Mouse (Mus musculus) forebrain, embryonic 11.5 days (tissue): Measurements from ENCODE around the gene Galr3. TPM values are rescaled to one million over a fixed set of nuclear protein-coding genes. Genes with fewer than 3 reads are reported as not detected.

Experiments
- ATAC-seq: fragments of 200-750 bp; cut with Nextera tagmentation; replicated peaks from 2 replicates; pipeline ENCODE4 v1.8.0; 2017; ENCODE audit warnings: moderate TSS enrichment; ENCODE audit not compliant: low FRiP score
- DNase-seq: peaks from one replicate; pipeline ENCODE4 v3.0.0-alpha.2; 2017; ENCODE audit warnings: low spot score
- H3K27ac ChIP-seq: fragments of 300-500 bp; sonication (generic); 2 replicates; pipeline ENCODE4 v1.5.1; 2014; ENCODE audit warnings: low read depth, low read length
- H3K27me3 ChIP-seq: fragments of 300-500 bp; sonication (generic); 2 replicates; pipeline ENCODE4 v1.6.1; 2014; ENCODE audit warnings: mild to moderate bottlenecking, low read length, mixed read lengths; ENCODE audit not compliant: control insufficient read depth, insufficient read depth
- H3K36me3 ChIP-seq: fragments of 300-500 bp; sonication (generic); 2 replicates; pipeline ENCODE4 v1.6.1; 2014; ENCODE audit warnings: mild to moderate bottlenecking, low read length, moderate library complexity, mixed read lengths; ENCODE audit not compliant: control insufficient read depth, insufficient read depth
- H3K4me1 ChIP-seq: fragments of 300-500 bp; sonication (generic); replicated peaks from 2 replicates; pipeline ENCODE4 v1.6.1; 2014; ENCODE audit warnings: low read length, mixed read lengths; ENCODE audit not compliant: control insufficient read depth, insufficient read depth
- H3K4me2 ChIP-seq: fragments of 300-500 bp; sonication (generic); 2 replicates; pipeline ENCODE4 v1.6.1; 2014; ENCODE audit warnings: low read depth, mild to moderate bottlenecking, low read length, moderate library complexity, mixed read lengths; ENCODE audit not compliant: severe bottlenecking
- H3K4me3 ChIP-seq: fragments of 300-500 bp; sonication (generic); 2 replicates; pipeline ENCODE4 v1.5.1; 2014; ENCODE audit warnings: low read depth, low read length
- H3K9ac ChIP-seq: fragments of 300-500 bp; sonication (generic); 2 replicates; pipeline ENCODE4 v1.6.1; 2014; ENCODE audit warnings: low read length
- H3K9me3 ChIP-seq: fragments of 300-500 bp; sonication (generic); 2 replicates; pipeline ENCODE4 v1.6.1; 2016; ENCODE audit warnings: low read length, mixed read lengths; ENCODE audit not compliant: control insufficient read depth
- WGBS: fragments of 180-500 bp; shearing (Covaris S2); extraction: QIAGEN DNeasy Blood & Tissue Kit; methylation state at CpG from one replicate; pipeline ENCODE4 v1.1.7; 2014; 5-methylcytosine and 5-hydroxymethylcytosine counted together
- polyA plus RNA-seq: library from polyadenylated mRNA; unstranded; fragments of >200 nt; fragmentation: Nextera tagmentation; extraction: Ambion mirVana; gene quantifications from 2 replicates; pipeline ENCODE4 v1.2.1, GENCODE M21; 2014

The Galr3 gene
- polyA plus RNA-seq, 1 experiment from 2014 or later = not detected

- 0 out of 2 replicates have a peak overlapping the region, but pooled peaks have one; percentile 10 for H3K4me3 ChIP-seq
- 21% methylated on average over 24 of the region's 24 CpGs for WGBS
- H3K36me3 ChIP-seq = no peaks in the 10 kb centered on the region; the same call in 1 of the 2 replicates
- H3K27ac ChIP-seq = no peak overlapping the region
- peak overlapping the region; percentile 40 for H3K4me2 ChIP-seq
- H3K9ac ChIP-seq = peak overlapping the region; percentile 37; the same call in 1 of the 2 replicates
- no peaks in the 10 kb centered on the region for H3K9me3 ChIP-seq
- peaks cover 40% of the 10 kb centered on the region for H3K27me3 ChIP-seq
- DNase-seq (no peak), ATAC-seq (no peak)
- H3K4me1 ChIP-seq = peaks cover 16% of the 10 kb centered on the region
Measured at GRCm38 (mm10) chr15:79040501-79041416, 926 bp upstream of the Galr3 start.

- no peak overlapping the region for H3K27ac ChIP-seq
- H3K4me2 ChIP-seq = peak overlapping the region; percentile 86
- peaks cover 40% of the 10 kb centered on the region for H3K27me3 ChIP-seq
- peak overlapping the region; percentile 42 for H3K4me3 ChIP-seq
- DNase-seq = no peak
- under 1% methylated on average over 100 of the region's 105 CpGs for WGBS
- ATAC-seq = no peak
- H3K4me1 ChIP-seq = peaks cover 16% of the 10 kb centered on the region
- H3K9ac ChIP-seq = peak overlapping the region; percentile 39
- no peaks in the 10 kb centered on the region for H3K9me3 ChIP-seq
- no peaks in the 10 kb centered on the region for H3K36me3 ChIP-seq
Measured at GRCm38 (mm10) chr15:79042721-79043491, 1.2 kb downstream of the Galr3 start.

- WGBS = 8% methylated on average over 4 of the region's 4 CpGs
- Histone ChIP-seq H3K27ac (no peak overlapping the region), H3K27me3 (peaks cover 40% of the 10 kb centered on the region), H3K36me3 (no peaks in the 10 kb centered on the region), H3K9me3 (no peaks in the 10 kb centered on the region), H3K4me2 (no peak overlapping the region), H3K9ac (no peak overlapping the region), H3K4me3 (no peak overlapping the region), H3K4me1 (peaks cover 16% of the 10 kb centered on the region)
- DNase-seq (no peak), ATAC-seq (0 out of 2 replicates have a peak, but pooled peaks have one; percentile 33)
Measured at GRCm38 (mm10) chr15:79044837-79045236, 3.2 kb downstream of the Galr3 start.

GRCm38 (mm10) chr15:79048186-79048585 lies 6.5 kb downstream of the Galr3 start:
- Histone ChIP-seq H3K9ac (no peak overlapping the region), H3K36me3 (no peaks in the 10 kb centered on the region), H3K4me1 (peaks cover 4% of the 10 kb centered on the region; the same call in 1 of the 2 replicates), H3K27ac (no peak overlapping the region), H3K4me2 (no peak overlapping the region), H3K9me3 (no peaks in the 10 kb centered on the region), H3K4me3 (no peak overlapping the region), H3K27me3 (peaks cover 8% of the 10 kb centered on the region)
- no peak for DNase-seq
- ATAC-seq = no peak
- 68% methylated on average over 4 of the region's 4 CpGs for WGBS

GRCm38 (mm10) chr15:79050160-79050845 lies 8.6 kb downstream of the Galr3 start:
- no peak for ATAC-seq
- H3K36me3 ChIP-seq = peaks cover 4% of the 10 kb centered on the region; the same call in 1 of the 2 replicates
- no peak overlapping the region for H3K4me2 ChIP-seq
- H3K27ac ChIP-seq = no peak overlapping the region
- no peak overlapping the region for H3K9ac ChIP-seq
- no peaks in the 10 kb centered on the region for H3K9me3 ChIP-seq
- no peak for DNase-seq
- H3K4me1 ChIP-seq = no peaks in the 10 kb centered on the region; the same call in 1 of the 2 replicates
- no peaks in the 10 kb centered on the region for H3K27me3 ChIP-seq
- no peak overlapping the region for H3K4me3 ChIP-seq
- WGBS = 66% methylated on average over 9 of the region's 9 CpGs

- Histone ChIP-seq H3K9me3 (no peaks in the 10 kb centered on the region), H3K36me3 (peaks cover 4% of the 10 kb centered on the region; the same call in 1 of the 2 replicates), H3K27ac (no peak overlapping the region), H3K4me2 (no peak overlapping the region), H3K4me3 (no peak overlapping the region), H3K4me1 (no peaks in the 10 kb centered on the region; the same call in 1 of the 2 replicates), H3K9ac (no peak overlapping the region), H3K27me3 (no peaks in the 10 kb centered on the region)
- DNase-seq (no peak), ATAC-seq (no peak)
- WGBS = 94% methylated on average over 2 of the region's 2 CpGs
Measured at GRCm38 (mm10) chr15:79050964-79051363, 9.3 kb downstream of the Galr3 start.

- H3K9me3 ChIP-seq = no peaks in the 10 kb centered on the region
- H3K4me2 ChIP-seq = no peak overlapping the region
- no peak overlapping the region for H3K9ac ChIP-seq
- DNase-seq (no peak), ATAC-seq (no peak)
- H3K27me3 ChIP-seq = no peaks in the 10 kb centered on the region
- H3K27ac ChIP-seq = no peak overlapping the region
- H3K36me3 ChIP-seq = peaks cover 7% of the 10 kb centered on the region; the same call in 1 of the 2 replicates
- H3K4me1 ChIP-seq = no peaks in the 10 kb centered on the region; the same call in 1 of the 2 replicates
- no peak overlapping the region for H3K4me3 ChIP-seq
- WGBS = 80% methylated on average over 13 of the region's 13 CpGs
Measured at GRCm38 (mm10) chr15:79051461-79052360, 10.0 kb downstream of the Galr3 start.
